Mouse (Mus musculus) heart, adult 2 months (tissue): ENCODE measurements around the gene Crybg1.

Experiments
- CTCF ChIP-seq: fragments of 200-600 bp; IDR thresholded peaks from 2 replicates; pipeline ENCODE4 v1.8.1; 2022; ENCODE audit warnings: antibody characterized with exemption, mild to moderate bottlenecking, moderate library complexity
- EP300 ChIP-seq: fragments of 200-500 bp; IDR thresholded peaks from 2 replicates; pipeline ENCODE4 v1.6.1; 2011; ENCODE audit warnings: low read depth, low read length, control low read depth; ENCODE audit not compliant: insufficient read depth
- POLR2A ChIP-seq: fragments of 200-500 bp; IDR thresholded peaks from 2 replicates; pipeline ENCODE4 v1.6.1; 2011; ENCODE audit warnings: mild to moderate bottlenecking, low read depth, low read length, control low read depth; ENCODE audit not compliant: insufficient read depth

DNA sequence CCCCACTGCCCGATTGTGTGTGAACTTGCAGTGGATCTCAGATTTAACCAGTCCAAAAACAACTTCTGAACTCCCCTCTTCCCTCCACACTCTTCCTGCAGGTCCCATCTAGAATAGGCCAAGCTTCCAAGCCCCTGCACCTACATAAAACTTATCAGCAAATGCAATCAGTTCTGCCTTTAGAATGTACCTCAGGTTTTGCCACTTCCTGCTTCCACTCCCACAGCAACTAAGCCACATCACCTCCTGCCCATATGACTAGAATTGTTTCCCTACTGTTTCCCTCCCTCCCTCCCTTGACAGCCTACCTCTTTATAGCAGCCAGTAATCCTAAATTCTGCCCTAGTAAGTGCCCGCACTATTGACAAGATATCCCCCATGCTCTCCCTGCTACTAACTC lies 164.8 kb downstream of the Crybg1 start:
- no peak for TF ChIP-seq POLR2A
- TF ChIP-seq CTCF, result no peak
- TF ChIP-seq EP300, result no peak
